Mouse (Mus musculus): ENCODE measurements around the gene Tanc1.
"Not testable (repeated sequence)": the region's sequence is repeated elsewhere in the genome, so short reads cannot be mapped to it uniquely, and the experiment has no call there.

The Tanc1 gene

GRCm38 (mm10) chr2:59611831-59612732 lies at the start of gene Tanc1:
Gene Tanc1 (plus strand): TSS chr2:59612042.
- DNase-seq = peak; percentile 87

DNA sequence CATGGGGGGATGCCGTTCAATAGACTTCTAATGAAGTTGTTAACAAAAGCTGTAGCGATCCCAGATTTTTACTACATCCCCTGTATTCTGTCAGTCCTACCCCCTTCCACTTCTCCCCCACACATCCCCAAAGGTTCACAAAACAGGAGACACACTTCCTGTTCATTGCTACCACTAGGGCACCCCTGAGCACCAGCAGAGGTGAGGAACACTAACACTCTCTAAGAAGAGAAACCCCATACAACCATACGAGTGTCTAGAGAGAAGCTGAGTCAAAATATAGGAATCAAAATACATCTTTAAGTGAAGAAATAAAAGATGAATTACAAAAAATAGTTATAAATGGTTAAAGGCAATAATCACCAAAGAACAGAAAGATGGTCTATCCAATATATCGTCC lies 49.6 kb upstream of the Tanc1 start:
- DNase-seq = no peak

DNA sequence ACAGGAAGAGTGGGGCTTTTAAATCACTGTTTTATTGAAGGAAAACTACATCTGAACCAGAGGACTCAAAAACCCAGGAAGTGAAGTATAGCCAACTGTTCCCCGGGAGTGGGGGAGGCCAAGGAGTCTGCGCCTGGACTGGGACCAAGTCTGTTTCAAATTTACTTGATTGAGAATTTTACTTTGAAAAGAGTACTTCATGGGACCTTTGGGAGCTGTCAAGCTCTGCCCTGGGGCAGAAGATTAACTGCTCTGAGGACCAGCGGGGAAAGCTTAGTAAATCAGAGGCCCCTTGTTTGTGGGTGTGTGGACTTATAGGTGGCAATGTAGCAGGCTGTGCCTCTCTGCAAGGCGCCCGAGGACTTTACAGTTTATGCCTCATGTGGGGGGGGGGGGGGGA lies 49.1 kb upstream of the Tanc1 start:
- DNase-seq = no peak

- DNase-seq = not testable (repeated sequence)
Measured at GRCm38 (mm10) chr2:59564029-59564611, 47.7 kb upstream of the Tanc1 start.

- DNase-seq = no peak
Measured at GRCm38 (mm10) chr2:59564947-59565346, 46.9 kb upstream of the Tanc1 start.

- DNase-seq = no peak
Measured at GRCm38 (mm10) chr2:59580939-59581338, 30.9 kb upstream of the Tanc1 start.

DNA sequence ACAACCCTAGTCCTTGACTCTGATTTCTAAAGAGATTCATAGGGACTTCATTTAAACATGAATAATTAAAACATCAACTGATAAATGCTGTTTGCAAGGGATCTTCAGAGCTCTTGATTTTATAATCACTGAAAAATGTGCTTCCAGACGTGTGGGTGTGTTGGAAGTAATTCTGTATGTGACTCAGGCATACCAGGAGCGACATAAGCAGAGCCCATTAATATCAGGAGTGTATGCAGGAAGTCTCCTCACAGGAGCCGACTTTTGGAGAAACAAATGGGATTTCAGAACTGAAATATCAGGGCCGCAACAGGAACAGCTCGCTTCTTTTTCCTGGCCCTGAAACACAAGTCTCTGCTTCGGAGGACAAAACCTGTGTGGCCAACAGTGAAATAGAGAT lies 27.9 kb upstream of the Tanc1 start:
- DNase-seq = no peak

DNA sequence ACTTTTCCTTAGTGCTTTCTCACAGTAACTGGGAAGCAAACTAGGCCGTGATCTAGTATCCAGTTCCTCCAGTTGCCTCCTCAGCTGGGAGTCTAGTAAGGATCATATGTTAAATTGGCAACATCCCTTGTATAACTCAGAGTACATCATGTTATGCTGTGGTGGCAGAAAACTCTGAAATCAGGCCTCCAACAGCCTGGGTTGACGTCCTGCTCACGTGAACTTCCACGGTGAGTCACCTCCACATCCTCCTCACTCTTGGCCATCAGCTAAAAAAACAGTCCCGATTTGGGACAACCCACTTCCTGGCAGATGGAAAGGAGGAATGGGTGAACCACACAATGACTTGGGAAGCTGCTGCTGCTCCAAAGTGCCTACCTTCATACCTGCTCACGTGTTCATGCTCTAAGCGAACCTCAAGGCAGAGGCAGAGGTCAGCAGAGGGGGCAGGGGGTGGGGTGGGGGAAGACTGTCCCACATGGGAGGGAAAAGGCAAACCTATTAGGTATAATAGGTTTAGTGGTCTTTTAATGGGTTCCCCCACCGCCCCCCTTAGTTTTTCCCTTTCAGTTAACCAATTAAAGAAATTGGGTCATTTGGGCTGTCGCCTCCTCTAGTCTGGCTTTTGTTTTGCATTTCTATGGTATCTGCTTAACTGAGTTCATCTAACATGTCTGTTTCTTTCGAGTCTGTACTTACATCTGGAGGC lies 24.3 kb upstream of the Tanc1 start:
- no peak for DNase-seq

- no peak for DNase-seq
Measured at GRCm38 (mm10) chr2:59588096-59588405, 23.8 kb upstream of the Tanc1 start.

GRCm38 (mm10) chr2:59593341-59593902 lies 18.4 kb upstream of the Tanc1 start:
- no peak for DNase-seq

- DNase-seq = no peak
Measured at GRCm38 (mm10) chr2:59594095-59594494, 17.7 kb upstream of the Tanc1 start.

DNA sequence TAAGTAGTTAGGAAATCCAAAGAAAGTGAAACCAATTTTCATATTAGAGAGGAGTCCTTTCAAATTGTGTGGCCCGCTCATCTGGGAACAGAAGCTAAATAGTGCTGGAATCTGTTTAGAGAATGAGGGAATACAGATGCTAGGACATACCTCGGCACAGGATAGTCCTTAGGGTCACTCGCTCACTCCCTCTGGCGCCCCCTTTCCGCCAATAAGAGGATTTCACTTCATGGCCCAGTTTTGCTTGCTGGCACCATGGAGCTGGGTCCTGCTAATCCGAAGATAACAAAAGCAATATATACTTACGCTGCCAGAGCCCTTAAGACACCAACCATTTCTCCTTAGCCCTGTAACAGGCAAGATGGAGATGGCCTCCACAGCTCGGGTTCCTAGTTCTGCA lies 15.3 kb upstream of the Tanc1 start:
- no peak for DNase-seq

- DNase-seq = no peak
Measured at GRCm38 (mm10) chr2:59598286-59598685, 13.6 kb upstream of the Tanc1 start.

GRCm38 (mm10) chr2:59598894-59599293 lies 12.9 kb upstream of the Tanc1 start:
- no peak for DNase-seq

- peak; percentile 53 for DNase-seq
Measured at GRCm38 (mm10) chr2:59599338-59600111, 12.3 kb upstream of the Tanc1 start.

DNA sequence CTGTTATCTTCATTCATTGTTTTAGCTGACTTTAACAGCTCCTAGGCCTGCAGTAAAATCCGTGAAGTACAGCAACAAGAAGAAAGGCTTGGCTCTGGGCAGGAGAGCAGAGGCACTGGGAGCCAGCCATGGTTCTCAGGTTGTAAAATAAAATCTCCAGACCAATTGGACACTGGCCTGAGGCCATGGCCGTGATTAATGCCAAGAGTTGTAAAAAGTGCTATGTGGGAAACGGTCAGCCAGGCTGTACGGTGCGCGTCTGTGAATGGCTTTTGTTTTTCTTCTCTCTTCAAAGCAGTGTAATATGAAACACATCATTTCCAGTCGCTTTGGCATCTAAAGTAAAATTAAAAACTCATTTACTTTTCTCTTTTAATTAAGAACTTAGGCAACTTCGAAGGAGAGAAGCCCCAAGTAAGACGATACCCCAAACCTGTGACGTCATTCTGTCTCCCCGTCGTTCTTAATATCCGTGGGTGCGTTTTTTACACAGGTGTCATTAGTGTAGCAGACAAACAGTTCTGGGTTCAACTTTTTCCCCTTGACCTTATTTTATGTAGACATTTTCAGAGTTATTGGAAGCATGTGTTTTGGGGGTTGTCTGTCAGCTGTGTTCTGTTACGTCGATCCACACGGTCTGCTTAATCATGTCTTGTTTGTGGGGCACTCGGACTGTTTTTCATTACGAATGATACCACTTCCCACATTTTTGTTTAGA lies 11.6 kb upstream of the Tanc1 start:
- peak; percentile 80 for DNase-seq

GRCm38 (mm10) chr2:59600980-59601379 lies 10.9 kb upstream of the Tanc1 start:
- DNase-seq = peak; percentile 93

DNA sequence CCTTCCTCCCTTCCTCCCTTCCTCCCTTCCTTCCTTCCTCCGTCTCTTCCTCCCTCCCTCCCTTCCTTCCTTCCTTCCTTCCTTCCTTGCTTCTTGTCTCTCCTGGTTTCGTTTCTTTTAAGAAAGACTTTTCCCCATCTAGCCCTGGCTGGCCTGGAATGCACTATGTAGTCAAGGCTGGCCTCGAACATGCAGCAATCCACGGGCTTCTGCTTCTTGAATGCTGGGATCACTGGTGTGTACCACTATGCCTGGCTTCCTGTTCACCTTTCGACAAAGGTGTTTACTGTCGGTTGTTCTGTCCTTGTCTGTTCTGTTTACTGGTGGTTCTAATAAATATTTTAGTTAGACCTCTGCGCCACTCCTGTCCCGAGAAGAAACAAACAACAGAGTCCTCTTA lies 10.4 kb upstream of the Tanc1 start:
- peak; percentile 47 for DNase-seq

GRCm38 (mm10) chr2:59608958-59609357 lies 2.9 kb upstream of the Tanc1 start:
- DNase-seq = no peak

DNA sequence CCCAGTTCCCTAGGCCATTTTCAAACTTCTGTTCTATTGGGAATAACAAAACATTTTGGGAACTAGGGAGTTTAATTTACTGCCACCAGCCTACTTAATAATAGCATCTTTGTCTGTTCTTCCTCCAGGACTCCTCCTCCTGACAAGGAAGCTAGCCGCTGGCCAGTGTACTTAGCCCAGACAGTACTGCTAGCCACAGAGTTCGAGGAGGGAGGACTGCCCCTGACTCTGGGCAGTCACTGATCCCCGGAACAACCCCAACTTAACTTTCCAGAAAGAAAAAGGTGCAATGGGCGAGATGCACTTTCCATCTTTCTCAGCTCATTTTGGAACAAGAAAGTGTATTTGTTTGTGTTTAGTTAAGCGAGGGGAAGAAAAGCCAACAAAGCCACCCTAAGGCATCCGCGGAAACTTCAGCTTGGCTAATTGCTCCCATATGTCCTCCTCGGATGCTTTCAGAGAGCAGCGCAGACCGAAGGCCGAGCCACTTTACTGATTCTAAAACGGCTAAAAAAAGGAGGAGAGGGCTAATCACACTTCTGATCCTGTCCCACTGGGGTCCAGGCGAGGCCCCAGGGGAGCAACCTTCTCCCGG lies 529 bp upstream of the Tanc1 start:
- no peak for DNase-seq

GRCm38 (mm10) chr2:59612733-59613473 lies 1.1 kb downstream of the Tanc1 start:
- peak; percentile 50 for DNase-seq
